Mouse (Mus musculus): ENCODE data around the gene Itgb2. TPM values are rescaled to one million over a fixed set of nuclear protein-coding genes. Genes with fewer than 3 reads are reported as not detected.
A peak's percentile ranks its signal among the peaks of the same experiment; 100 is the strongest.

The Itgb2 gene
- polyA plus RNA-seq, 1 experiment from 2014 or later = 0.59 TPM

GRCm38 (mm10) chr10:77522746-77523145 lies 7.3 kb upstream of the Itgb2 start:
- peak overlapping the region; percentile 53 for H3K4me2 ChIP-seq
- H3K9me3 ChIP-seq (ENCODE audit: control insufficient read depth, low read length) = no peaks in the 10 kb centered on the region
- peak overlapping the region; percentile 59 for H3K9ac ChIP-seq (ENCODE audit: low read length)
- peak; percentile 85 for DNase-seq (ENCODE audit: low spot score, missing footprints)
- H3K36me3 ChIP-seq (ENCODE audit: control insufficient read depth, insufficient read depth, low read length) = no peaks in the 10 kb centered on the region
- no peak overlapping the region for H3K27ac ChIP-seq (ENCODE audit: low read depth, low read length)
- H3K27me3 ChIP-seq (ENCODE audit: control insufficient read depth, insufficient read depth, low read length) = no peaks in the 10 kb centered on the region
- ATAC-seq (ENCODE audit: low FRiP score) = no peak
- WGBS = 46% methylated on average over 12 of the region's 12 CpGs
- peak overlapping the region; percentile 25 for H3K4me3 ChIP-seq (ENCODE audit: low read depth, low read length)
- H3K4me1 ChIP-seq (ENCODE audit: control insufficient read depth, insufficient read depth, low read length) = no peaks in the 10 kb centered on the region; the same call in 1 of the 2 replicates

GRCm38 (mm10) chr10:77523321-77523720 lies 6.7 kb upstream of the Itgb2 start:
- Histone ChIP-seq H3K4me3 (ENCODE audit: low read depth, low read length) (no peak overlapping the region), H3K4me2 (no peak overlapping the region), H3K4me1 (ENCODE audit: control insufficient read depth, insufficient read depth, low read length) (no peaks in the 10 kb centered on the region; the same call in 1 of the 2 replicates), H3K9ac (ENCODE audit: low read length) (no peak overlapping the region), H3K27me3 (ENCODE audit: control insufficient read depth, insufficient read depth, low read length) (no peaks in the 10 kb centered on the region), H3K36me3 (ENCODE audit: control insufficient read depth, insufficient read depth, low read length) (no peaks in the 10 kb centered on the region), H3K27ac (ENCODE audit: low read depth, low read length) (no peak overlapping the region), H3K9me3 (ENCODE audit: control insufficient read depth, low read length) (no peaks in the 10 kb centered on the region)
- ATAC-seq (ENCODE audit: low FRiP score) = no peak
- 75% methylated on average over 7 of the region's 7 CpGs for WGBS
- peak; percentile 64 for DNase-seq (ENCODE audit: low spot score, missing footprints)

DNA sequence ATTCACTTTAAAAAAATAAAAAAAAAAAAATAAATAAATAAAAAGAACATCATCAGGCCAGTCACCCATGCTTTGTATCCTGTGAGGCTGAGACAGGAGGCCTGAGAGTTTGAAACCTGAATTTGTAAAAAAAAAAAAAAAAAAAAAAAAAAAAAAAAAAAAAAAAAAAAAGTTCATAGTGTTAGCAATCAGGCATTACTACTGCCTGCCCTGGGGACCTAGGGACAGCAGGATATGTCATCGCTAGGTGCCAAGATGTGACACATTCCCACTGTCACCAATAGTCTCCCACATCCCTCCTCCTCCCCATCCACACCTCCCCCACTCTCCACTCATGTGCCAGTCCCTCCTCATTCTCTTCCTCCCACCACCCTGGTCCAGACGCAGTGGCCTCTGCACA lies 3.6 kb upstream of the Itgb2 start:
- H3K9me3 ChIP-seq (ENCODE audit: control insufficient read depth, low read length) = no peaks in the 10 kb centered on the region
- 80% methylated on average over 2 of the region's 2 CpGs for WGBS
- no peak overlapping the region for H3K27ac ChIP-seq (ENCODE audit: low read depth, low read length)
- ATAC-seq (ENCODE audit: low FRiP score) (no peak), DNase-seq (ENCODE audit: low spot score, missing footprints) (no peak)
- no peak overlapping the region for H3K4me3 ChIP-seq (ENCODE audit: low read depth, low read length)
- H3K36me3 ChIP-seq (ENCODE audit: control insufficient read depth, insufficient read depth, low read length) = no peaks in the 10 kb centered on the region
- no peak overlapping the region for H3K4me2 ChIP-seq
- no peaks in the 10 kb centered on the region; the same call in 1 of the 2 replicates for H3K4me1 ChIP-seq (ENCODE audit: control insufficient read depth, insufficient read depth, low read length)
- no peak overlapping the region for H3K9ac ChIP-seq (ENCODE audit: low read length)
- H3K27me3 ChIP-seq (ENCODE audit: control insufficient read depth, insufficient read depth, low read length) = no peaks in the 10 kb centered on the region

GRCm38 (mm10) chr10:77528634-77529033 lies 1.4 kb upstream of the Itgb2 start:
- no peak overlapping the region for H3K4me3 ChIP-seq (ENCODE audit: low read depth, low read length)
- DNase-seq (ENCODE audit: low spot score, missing footprints) = no peak
- H3K27ac ChIP-seq (ENCODE audit: low read depth, low read length) = no peak overlapping the region
- H3K36me3 ChIP-seq (ENCODE audit: control insufficient read depth, insufficient read depth, low read length) = no peaks in the 10 kb centered on the region
- H3K9me3 ChIP-seq (ENCODE audit: control insufficient read depth, low read length) = no peaks in the 10 kb centered on the region
- H3K27me3 ChIP-seq (ENCODE audit: control insufficient read depth, insufficient read depth, low read length) = no peaks in the 10 kb centered on the region
- 85% methylated on average over 6 of the region's 6 CpGs for WGBS
- no peak overlapping the region for H3K9ac ChIP-seq (ENCODE audit: low read length)
- H3K4me1 ChIP-seq (ENCODE audit: control insufficient read depth, insufficient read depth, low read length) = no peaks in the 10 kb centered on the region
- H3K4me2 ChIP-seq = no peak overlapping the region
- no peak for ATAC-seq (ENCODE audit: low FRiP score)

DNA sequence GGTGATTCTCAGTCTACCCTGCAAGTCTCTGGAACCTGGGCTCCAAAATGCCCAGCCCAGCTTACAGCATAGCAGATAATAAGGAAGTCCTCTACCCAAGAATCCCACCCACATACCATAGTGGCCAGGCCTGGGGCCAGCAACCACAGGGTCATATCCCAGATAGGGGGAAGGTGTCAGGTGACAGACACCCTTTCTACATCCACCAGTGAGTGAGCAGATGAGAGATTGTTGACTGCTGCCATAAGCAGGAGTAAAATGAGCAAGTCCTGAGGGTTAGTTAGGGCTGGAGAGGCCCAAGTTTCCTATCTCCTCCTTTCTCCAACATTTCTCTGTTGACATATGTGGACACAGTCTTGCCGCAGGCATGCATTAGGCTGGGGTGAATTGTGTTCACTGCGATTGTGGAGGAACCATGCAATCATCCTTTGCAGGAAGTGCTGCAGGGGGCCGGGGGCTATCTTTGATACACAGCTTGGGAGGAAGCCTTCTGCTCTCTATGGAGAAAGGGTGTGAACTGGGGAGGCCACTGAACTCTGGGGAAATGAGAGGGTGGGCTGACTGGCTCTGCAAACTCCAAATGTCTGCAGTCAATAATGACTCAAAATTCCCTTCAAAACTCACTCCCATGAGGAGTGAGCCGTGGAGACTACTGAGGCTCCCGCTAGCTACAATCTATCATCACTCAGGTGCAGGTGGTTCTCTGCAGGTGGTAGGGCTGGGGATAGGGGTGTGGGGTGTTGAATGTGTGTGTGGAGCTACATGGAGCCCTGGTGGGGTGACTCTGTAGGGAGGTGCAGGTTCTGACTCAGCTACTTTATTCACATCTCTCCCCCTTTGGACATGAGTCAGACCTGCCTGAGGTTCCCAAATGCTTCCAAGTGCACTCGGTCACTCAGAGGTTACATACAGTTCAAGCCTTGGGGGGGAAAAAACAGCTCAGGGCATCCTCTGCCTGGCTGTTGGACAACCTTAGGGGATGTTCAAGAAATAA lies 1.3 kb downstream of the Itgb2 start:
- no peak overlapping the region for H3K9ac ChIP-seq (ENCODE audit: low read length)
- DNase-seq (ENCODE audit: low spot score, missing footprints) (peak; percentile 44), ATAC-seq (ENCODE audit: low FRiP score) (no peak)
- H3K4me3 ChIP-seq (ENCODE audit: low read depth, low read length) = no peak overlapping the region
- no peaks in the 10 kb centered on the region for H3K27me3 ChIP-seq (ENCODE audit: control insufficient read depth, insufficient read depth, low read length)
- no peaks in the 10 kb centered on the region for H3K4me1 ChIP-seq (ENCODE audit: control insufficient read depth, insufficient read depth, low read length)
- H3K36me3 ChIP-seq (ENCODE audit: control insufficient read depth, insufficient read depth, low read length) = no peaks in the 10 kb centered on the region
- 83% methylated on average over 6 of the region's 6 CpGs for WGBS
- no peak overlapping the region for H3K27ac ChIP-seq (ENCODE audit: low read depth, low read length)
- no peaks in the 10 kb centered on the region for H3K9me3 ChIP-seq (ENCODE audit: control insufficient read depth, low read length)
- H3K4me2 ChIP-seq = no peak overlapping the region

DNA sequence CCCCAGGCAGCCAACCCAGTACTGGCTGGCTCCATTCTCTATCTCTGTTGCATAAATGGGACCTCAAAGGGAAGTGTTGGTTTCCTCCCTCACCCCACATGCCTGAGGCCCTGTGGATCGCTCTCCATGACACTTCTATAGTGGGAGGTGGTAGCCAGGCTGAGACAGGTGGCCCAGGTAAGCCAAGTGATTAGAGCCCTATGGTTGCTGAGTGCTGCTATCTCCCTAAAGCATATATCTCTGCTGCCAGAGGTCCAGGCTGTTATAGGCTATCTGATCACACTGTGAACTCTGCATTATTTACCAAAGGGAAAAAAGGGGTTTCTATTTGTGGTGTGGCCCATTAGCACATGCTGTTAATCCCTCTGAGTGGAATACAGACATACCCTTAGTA lies 2.0 kb downstream of the Itgb2 start:
- ATAC-seq (ENCODE audit: low FRiP score) (no peak), DNase-seq (ENCODE audit: low spot score, missing footprints) (no peak)
- Histone ChIP-seq H3K27me3 (ENCODE audit: control insufficient read depth, insufficient read depth, low read length) (no peaks in the 10 kb centered on the region), H3K9ac (ENCODE audit: low read length) (no peak overlapping the region), H3K4me2 (no peak overlapping the region), H3K27ac (ENCODE audit: low read depth, low read length) (no peak overlapping the region), H3K9me3 (ENCODE audit: control insufficient read depth, low read length) (no peaks in the 10 kb centered on the region), H3K36me3 (ENCODE audit: control insufficient read depth, insufficient read depth, low read length) (no peaks in the 10 kb centered on the region), H3K4me3 (ENCODE audit: low read depth, low read length) (no peak overlapping the region), H3K4me1 (ENCODE audit: control insufficient read depth, insufficient read depth, low read length) (no peaks in the 10 kb centered on the region)
- 81% methylated on average over 1 of the region's 1 CpGs for WGBS

- Histone ChIP-seq H3K9ac (ENCODE audit: low read length) (no peak overlapping the region), H3K27me3 (ENCODE audit: control insufficient read depth, insufficient read depth, low read length) (no peaks in the 10 kb centered on the region), H3K4me2 (no peak overlapping the region), H3K36me3 (ENCODE audit: control insufficient read depth, insufficient read depth, low read length) (no peaks in the 10 kb centered on the region), H3K9me3 (ENCODE audit: control insufficient read depth, low read length) (no peaks in the 10 kb centered on the region), H3K27ac (ENCODE audit: low read depth, low read length) (no peak overlapping the region), H3K4me3 (ENCODE audit: low read depth, low read length) (no peak overlapping the region), H3K4me1 (ENCODE audit: control insufficient read depth, insufficient read depth, low read length) (no peaks in the 10 kb centered on the region)
- 82% methylated on average over 8 of the region's 8 CpGs for WGBS
- no peak for ATAC-seq (ENCODE audit: low FRiP score)
- no peak for DNase-seq (ENCODE audit: low spot score, missing footprints)
Measured at GRCm38 (mm10) chr10:77536727-77537126, 6.7 kb downstream of the Itgb2 start.

DNA sequence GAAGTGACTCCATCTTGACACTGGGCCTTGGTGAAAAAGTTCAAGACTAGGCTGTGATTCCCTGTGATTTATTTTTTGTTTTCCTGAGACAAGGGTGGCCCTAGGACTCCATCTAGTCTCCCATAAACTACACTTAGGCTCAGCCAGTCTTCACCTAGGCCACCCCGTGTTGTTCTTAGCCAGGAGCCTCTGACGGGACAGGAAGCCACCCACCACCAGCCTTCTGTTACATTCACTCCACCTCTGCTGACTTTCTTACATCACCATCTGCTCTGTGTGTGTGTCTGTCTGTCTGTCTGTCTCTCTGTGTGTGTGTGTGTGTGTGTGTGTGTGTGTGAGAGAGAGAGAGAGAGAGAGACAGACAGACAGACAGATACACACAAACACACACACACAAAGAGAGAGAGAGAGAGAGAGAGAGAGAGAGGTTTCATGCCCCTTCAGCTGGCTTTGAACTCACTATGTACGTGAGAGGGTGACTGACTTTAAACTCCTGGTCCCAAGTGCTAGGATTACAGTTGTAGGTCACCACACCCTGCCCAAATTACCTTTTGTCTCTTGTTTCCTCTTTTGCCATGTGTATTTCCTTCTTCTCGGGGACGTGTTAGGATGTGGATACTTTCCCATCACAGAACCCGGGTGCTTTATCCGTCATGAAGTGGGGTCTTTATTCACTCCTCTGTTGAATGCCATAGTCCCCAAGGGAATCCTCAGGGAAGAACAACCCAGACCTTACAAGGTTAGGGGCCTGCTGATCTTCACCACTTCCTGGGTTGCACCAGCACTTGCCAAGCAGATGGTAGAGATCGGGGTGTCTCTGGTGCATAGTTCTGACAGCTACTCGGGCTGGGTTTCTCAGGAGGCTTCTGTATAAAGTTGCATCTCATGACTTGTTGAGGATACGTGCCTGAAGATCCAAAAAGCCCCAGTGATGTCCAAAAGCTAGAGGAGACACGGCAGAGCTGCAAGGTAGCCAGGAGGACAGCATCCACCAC lies 7.5 kb downstream of the Itgb2 start:
- no peak for ATAC-seq (ENCODE audit: low FRiP score)
- 92% methylated on average over 11 of the region's 11 CpGs for WGBS
- no peak for DNase-seq (ENCODE audit: low spot score, missing footprints)
- no peaks in the 10 kb centered on the region for H3K27me3 ChIP-seq (ENCODE audit: control insufficient read depth, insufficient read depth, low read length)
- H3K4me1 ChIP-seq (ENCODE audit: control insufficient read depth, insufficient read depth, low read length) = no peaks in the 10 kb centered on the region
- H3K4me2 ChIP-seq = no peak overlapping the region
- H3K27ac ChIP-seq (ENCODE audit: low read depth, low read length) = no peak overlapping the region
- H3K36me3 ChIP-seq (ENCODE audit: control insufficient read depth, insufficient read depth, low read length) = no peaks in the 10 kb centered on the region
- no peak overlapping the region for H3K9ac ChIP-seq (ENCODE audit: low read length)
- H3K9me3 ChIP-seq (ENCODE audit: control insufficient read depth, low read length) = no peaks in the 10 kb centered on the region
- H3K4me3 ChIP-seq (ENCODE audit: low read depth, low read length) = no peak overlapping the region
